Mouse (Mus musculus): ENCODE measurements around the gene Lpin2. TPM values are rescaled to one million over a fixed set of nuclear protein-coding genes. Genes with fewer than 3 reads are reported as not detected.
A peak's percentile ranks its signal among the peaks of the same experiment; 100 is the strongest.

Gene Lpin2
- polyA plus RNA-seq, 1 experiment from 2014 or later = 48.0 TPM

DNA sequence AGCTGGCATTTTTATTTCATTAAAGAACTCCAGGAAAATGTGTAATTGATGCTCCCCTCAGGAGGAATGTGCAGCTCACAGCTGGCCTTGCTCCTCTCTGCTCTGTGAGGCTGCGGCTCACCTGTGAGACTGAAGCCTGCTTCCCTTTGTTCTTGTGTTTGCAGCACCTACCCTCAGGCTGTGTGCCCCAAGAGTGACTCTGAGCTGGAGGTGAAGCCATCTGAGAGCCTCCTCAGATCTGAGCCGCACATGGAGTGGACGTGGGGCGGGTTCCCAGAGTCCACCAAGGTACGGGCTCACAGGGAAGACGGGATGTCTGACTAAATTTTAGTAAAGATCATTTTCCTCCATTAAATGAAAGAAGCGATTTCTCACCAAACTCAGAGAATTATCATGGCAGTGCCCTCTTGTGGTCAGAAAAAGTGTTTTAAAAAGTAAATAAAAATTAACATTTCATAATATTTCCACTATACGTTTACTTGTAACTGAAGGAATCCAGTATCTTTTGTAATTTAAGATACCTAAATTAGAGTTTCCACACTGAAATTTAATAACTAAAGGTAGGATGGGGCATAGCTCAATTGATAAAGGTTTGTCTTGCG is 47.8 kb downstream of the Lpin2 start:
- no peaks in the 10 kb centered on the region for H3K27me3 ChIP-seq (ENCODE audit: poor library complexity, severe bottlenecking)
- no peak overlapping the region for H3K27ac ChIP-seq
- 77% methylated on average over 9 of the region's 9 CpGs for WGBS
- DNase-seq (ENCODE audit: extremely low spot score, low spot score) = no peak
- no peaks in the 10 kb centered on the region for H3K9me3 ChIP-seq
- H3K36me3 ChIP-seq (replicated peaks) = peaks cover 69% of the 10 kb centered on the region
- H3K4me1 ChIP-seq = no peaks in the 10 kb centered on the region
- H3K4me3 ChIP-seq = no peak overlapping the region

DNA sequence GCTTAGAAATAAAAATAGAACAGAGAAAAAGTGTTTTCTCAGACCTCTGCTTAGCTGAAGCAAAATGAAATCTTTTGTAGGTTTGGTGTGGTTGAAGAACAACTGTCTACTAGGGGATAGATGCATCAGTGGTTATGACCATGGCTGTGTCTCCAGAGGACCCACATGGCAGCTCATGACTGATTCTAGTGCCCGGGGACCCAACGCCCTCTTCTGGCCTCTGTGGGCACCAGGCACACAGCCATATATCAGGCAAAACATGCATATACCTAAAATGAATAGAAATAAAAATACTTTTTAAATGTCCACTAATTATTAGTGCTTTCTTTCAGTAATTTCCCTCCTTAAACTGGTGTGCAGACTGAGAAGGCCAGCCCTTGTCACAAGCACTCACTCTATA is 49.6 kb downstream of the Lpin2 start:
- Histone ChIP-seq H3K9me3 (no peaks in the 10 kb centered on the region), H3K27ac (no peak overlapping the region), H3K4me1 (no peaks in the 10 kb centered on the region), H3K4me3 (no peak overlapping the region), H3K36me3 (replicated peaks) (peaks cover 82% of the 10 kb centered on the region), H3K27me3 (ENCODE audit: poor library complexity, severe bottlenecking) (no peaks in the 10 kb centered on the region)
- DNase-seq (ENCODE audit: extremely low spot score, low spot score) = no peak
- WGBS = 91% methylated on average over 2 of the region's 2 CpGs

DNA sequence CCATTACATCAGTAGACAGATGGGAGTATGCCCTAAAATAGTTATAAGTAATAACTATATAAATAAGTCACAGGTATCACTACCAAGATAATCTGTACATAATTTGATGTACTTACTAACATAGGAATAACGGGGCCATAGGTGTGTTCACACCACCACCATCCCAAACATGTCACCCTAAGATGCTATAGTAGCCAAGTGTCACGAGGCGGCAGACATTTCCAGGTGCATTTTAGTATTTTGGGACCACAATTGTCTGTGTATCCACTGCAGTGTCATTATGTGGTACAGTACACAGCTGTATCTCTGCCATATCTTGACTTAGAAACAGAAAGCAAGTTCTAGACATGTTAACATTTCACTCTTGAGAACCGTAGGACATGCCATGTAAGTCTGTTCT is 50.9 kb downstream of the Lpin2 start:
- Histone ChIP-seq H3K27me3 (ENCODE audit: poor library complexity, severe bottlenecking) (no peaks in the 10 kb centered on the region), H3K9me3 (no peaks in the 10 kb centered on the region), H3K27ac (no peak overlapping the region), H3K36me3 (replicated peaks) (peaks cover 86% of the 10 kb centered on the region), H3K4me1 (no peaks in the 10 kb centered on the region), H3K4me3 (no peak overlapping the region)
- DNase-seq (ENCODE audit: extremely low spot score, low spot score) = no peak
- WGBS = 95% methylated on average over 4 of the region's 4 CpGs

DNA sequence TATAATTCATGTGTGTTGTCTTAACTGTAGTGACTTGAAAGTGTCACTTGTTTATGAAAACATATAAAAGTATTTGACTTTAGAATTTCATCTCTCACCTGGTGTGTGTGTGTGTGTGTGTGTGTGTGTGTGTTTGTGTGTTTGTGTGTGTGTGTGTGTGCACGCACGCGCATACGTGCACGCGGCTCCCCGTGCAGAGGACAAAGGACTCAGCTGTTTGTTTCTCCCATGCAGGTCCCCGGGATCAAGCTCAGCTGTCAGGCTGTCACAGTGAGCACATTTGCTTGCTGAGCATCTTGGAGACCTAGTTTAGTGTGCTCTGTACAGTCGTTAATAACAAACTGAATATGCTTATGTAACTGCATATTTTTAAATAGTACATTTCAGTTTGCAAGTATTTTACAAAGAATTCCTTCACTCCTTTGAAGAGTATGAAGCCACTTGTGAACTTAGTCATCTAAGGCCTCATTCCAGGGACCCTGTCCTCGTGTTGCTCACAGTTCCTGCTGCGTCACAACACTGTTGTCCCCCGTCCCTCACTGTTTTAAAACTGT is 51.8 kb downstream of the Lpin2 start:
- peaks cover 93% of the 10 kb centered on the region for H3K36me3 ChIP-seq (replicated peaks)
- no peaks in the 10 kb centered on the region for H3K4me1 ChIP-seq
- H3K27me3 ChIP-seq (ENCODE audit: poor library complexity, severe bottlenecking) = no peaks in the 10 kb centered on the region
- no peak overlapping the region for H3K4me3 ChIP-seq
- H3K9me3 ChIP-seq = no peaks in the 10 kb centered on the region
- H3K27ac ChIP-seq = no peak overlapping the region
- no peak for DNase-seq (ENCODE audit: extremely low spot score, low spot score)
- WGBS = 95% methylated on average over 12 of the region's 12 CpGs

DNA sequence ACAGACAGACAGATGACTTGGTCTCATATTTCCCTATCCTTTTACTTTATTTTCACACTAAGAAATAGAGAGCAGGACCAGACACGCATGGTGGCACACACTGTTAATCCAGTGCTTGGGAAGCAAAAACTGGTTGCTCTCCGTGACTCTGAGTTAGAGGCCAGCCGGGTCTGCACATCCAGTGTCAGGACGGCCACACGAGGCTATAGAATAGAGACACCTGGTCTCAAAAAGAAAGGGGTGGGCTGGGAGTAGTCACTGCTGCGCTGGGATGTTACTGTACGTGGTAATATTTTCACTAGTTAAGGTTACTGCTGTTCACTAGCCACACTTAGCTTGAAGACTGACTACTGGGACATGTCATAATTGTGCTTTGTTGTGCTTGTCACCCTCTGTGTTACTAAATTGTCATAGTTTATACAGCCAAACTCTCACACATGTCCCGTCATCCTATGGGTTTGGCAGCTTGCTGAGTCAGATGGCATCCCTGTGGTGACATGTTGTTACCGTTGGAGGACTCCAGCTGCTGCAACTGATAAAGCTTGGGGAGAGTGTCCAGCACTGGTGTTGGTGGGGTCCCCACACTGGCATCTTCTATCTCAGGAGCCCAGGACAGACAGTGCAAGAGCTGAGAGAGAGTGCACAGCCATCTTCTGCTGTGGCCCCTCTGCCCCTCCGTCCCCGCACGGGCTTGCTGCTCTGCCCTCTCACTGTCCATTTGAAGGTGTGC is 53.0 kb downstream of the Lpin2 start:
- H3K27ac ChIP-seq = 0 out of 2 replicates have a peak overlapping the region, but pooled peaks have one; percentile 16
- peaks cover 90% of the 10 kb centered on the region for H3K36me3 ChIP-seq (replicated peaks)
- no peak for DNase-seq (ENCODE audit: extremely low spot score, low spot score)
- WGBS = 87% methylated on average over 12 of the region's 12 CpGs
- H3K4me3 ChIP-seq = no peak overlapping the region
- no peaks in the 10 kb centered on the region for H3K4me1 ChIP-seq
- no peaks in the 10 kb centered on the region for H3K9me3 ChIP-seq
- H3K27me3 ChIP-seq (ENCODE audit: poor library complexity, severe bottlenecking) = no peaks in the 10 kb centered on the region

DNA sequence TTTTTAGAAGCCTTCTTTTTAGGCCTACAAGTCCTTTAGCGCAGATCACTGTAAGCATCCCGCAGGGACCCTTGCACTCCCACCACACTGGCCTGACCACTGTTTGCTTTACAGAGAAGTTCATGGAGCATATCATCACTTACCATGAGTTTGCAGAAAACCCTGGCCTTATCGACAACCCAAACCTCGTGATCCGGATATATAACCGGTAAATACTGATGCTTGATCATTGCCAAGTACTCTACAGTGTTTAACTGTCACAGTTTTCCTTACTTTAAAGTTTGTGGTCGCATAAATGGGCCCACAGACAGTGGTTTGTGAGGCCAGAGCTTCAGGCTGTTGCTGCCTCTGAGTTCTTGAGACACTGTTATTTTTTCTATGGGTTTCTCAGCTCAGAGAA is 56.1 kb downstream of the Lpin2 start:
- H3K4me1 ChIP-seq = no peaks in the 10 kb centered on the region
- no peak overlapping the region for H3K4me3 ChIP-seq
- no peaks in the 10 kb centered on the region for H3K9me3 ChIP-seq
- no peak for DNase-seq (ENCODE audit: extremely low spot score, low spot score)
- 94% methylated on average over 7 of the region's 7 CpGs for WGBS
- H3K27me3 ChIP-seq (ENCODE audit: poor library complexity, severe bottlenecking) = no peaks in the 10 kb centered on the region
- no peak overlapping the region for H3K27ac ChIP-seq
- H3K36me3 ChIP-seq (replicated peaks) = peaks cover 94% of the 10 kb centered on the region

DNA sequence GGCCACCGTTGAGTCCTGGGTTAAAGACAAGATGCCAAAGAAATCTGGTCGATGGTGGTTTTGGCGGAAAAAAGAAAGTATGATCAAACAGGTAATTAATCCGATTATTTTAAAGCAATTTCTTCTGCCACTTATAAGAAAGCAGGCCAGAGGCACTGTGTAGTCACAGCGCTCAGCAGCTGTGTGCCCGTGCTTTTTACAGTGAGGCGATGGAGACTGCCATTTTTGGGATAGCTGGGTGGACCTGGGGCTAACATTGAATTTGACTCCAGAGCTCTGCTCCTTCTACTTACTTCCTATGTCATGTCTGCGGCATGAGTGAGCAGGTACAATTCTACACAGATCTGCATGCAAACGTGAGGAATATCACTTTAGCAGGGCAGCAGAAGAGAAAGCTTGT is 58.5 kb downstream of the Lpin2 start:
- no peak overlapping the region for H3K4me3 ChIP-seq
- 94% methylated on average over 9 of the region's 9 CpGs for WGBS
- no peak for DNase-seq (ENCODE audit: extremely low spot score, low spot score)
- H3K27me3 ChIP-seq (ENCODE audit: poor library complexity, severe bottlenecking) = no peaks in the 10 kb centered on the region
- no peak overlapping the region for H3K27ac ChIP-seq
- H3K9me3 ChIP-seq = no peaks in the 10 kb centered on the region
- no peaks in the 10 kb centered on the region for H3K4me1 ChIP-seq
- H3K36me3 ChIP-seq (replicated peaks) = peaks cover 96% of the 10 kb centered on the region

DNA sequence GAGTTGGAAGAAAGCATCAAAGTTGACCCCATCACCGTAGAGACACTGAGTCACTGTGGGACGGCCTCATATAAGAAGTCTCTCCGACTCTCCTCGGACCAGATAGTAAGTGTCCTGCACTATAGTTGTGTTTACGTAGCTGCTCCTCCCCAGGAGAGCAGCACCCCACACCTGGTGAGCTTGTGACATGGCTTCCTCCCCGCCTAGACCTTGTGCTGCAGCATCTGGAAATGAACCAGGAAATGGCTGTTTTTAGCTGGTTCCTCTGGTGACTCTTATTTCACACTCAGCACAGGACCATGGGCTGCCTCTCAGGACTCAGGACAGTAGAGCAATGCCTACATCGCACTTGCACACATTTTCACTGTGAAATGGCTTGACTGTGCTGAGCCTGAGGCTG is 60.3 kb downstream of the Lpin2 start:
- WGBS = 95% methylated on average over 7 of the region's 7 CpGs
- no peak overlapping the region for H3K27ac ChIP-seq
- no peaks in the 10 kb centered on the region for H3K9me3 ChIP-seq
- H3K27me3 ChIP-seq (ENCODE audit: poor library complexity, severe bottlenecking) = no peaks in the 10 kb centered on the region
- DNase-seq (ENCODE audit: extremely low spot score, low spot score) = no peak
- H3K36me3 ChIP-seq (replicated peaks) = peaks cover 96% of the 10 kb centered on the region
- no peak overlapping the region for H3K4me3 ChIP-seq
- H3K4me1 ChIP-seq = no peaks in the 10 kb centered on the region

DNA sequence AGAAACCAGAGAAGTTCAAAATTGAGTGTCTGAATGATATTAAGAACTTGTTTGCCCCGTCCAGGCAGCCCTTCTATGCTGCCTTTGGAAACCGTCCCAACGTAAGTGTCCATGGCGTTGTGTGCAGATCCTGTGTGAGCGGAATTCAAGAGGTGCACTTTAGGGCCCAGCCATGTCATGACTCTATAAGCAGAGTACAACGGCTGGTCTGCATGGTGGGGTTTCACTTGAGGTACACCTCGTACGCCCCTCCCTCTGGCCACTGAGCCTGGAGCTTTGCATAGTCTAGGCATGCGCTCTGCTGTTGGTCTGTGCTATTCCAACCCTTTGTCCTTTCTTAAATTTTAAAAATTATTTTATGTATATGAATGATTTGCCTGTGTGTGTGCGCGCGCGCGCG is 62.8 kb downstream of the Lpin2 start:
- H3K36me3 ChIP-seq (replicated peaks) = peaks cover 99% of the 10 kb centered on the region
- DNase-seq (ENCODE audit: extremely low spot score, low spot score) = no peak
- no peak overlapping the region for H3K27ac ChIP-seq
- WGBS = 97% methylated on average over 15 of the region's 15 CpGs
- H3K4me1 ChIP-seq = no peaks in the 10 kb centered on the region
- no peaks in the 10 kb centered on the region for H3K9me3 ChIP-seq
- H3K4me3 ChIP-seq = no peak overlapping the region
- H3K27me3 ChIP-seq (ENCODE audit: poor library complexity, severe bottlenecking) = no peaks in the 10 kb centered on the region

DNA sequence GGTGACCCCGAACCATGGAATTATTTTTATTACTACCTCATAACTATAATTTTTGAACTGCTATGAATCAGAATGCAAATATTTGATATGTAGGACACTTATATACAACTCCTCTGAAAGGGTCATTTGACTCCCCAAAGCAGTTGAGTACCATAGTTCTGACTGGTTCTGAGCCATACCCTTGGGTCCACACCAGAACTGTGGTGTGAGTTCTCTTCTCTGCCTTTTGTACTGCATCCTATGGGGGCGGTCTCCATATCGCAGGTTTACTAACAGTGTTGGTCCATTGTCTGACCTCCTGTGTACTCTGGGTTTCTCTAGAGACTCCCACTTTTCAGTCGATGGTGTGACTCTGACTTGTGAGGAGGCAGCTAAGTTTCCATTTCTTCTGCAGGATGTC is 63.7 kb downstream of the Lpin2 start:
- Histone ChIP-seq H3K27ac (no peak overlapping the region), H3K4me3 (no peak overlapping the region), H3K27me3 (ENCODE audit: poor library complexity, severe bottlenecking) (no peaks in the 10 kb centered on the region), H3K36me3 (replicated peaks) (peaks cover 100% of the 10 kb centered on the region), H3K4me1 (no peaks in the 10 kb centered on the region; the same call in 1 of the 2 replicates), H3K9me3 (no peaks in the 10 kb centered on the region)
- WGBS = 93% methylated on average over 4 of the region's 4 CpGs
- no peak for DNase-seq (ENCODE audit: extremely low spot score, low spot score)

DNA sequence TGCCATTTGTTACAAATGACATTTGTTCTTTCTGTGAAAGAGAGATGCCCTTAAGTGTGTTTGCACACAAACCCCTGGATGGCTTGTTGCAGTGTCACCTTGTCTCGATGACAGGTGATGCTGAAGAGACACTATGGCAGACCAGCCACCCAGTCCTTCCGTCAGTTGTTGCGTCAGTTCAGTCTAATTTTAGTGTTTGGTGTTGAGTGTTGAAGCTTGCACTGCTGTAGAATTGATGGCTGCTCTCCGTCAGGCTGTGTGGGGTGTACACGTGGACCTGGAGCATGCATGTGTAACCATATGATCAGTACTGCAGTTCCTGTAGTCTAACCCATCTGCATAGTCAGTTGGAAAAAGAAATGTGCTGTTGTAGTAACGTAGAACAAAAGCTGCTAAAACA is 66.6 kb downstream of the Lpin2 start:
- no peak overlapping the region for H3K4me3 ChIP-seq
- no peaks in the 10 kb centered on the region for H3K9me3 ChIP-seq
- DNase-seq (ENCODE audit: extremely low spot score, low spot score) = no peak
- peaks cover 98% of the 10 kb centered on the region for H3K36me3 ChIP-seq (replicated peaks)
- no peak overlapping the region for H3K27ac ChIP-seq
- H3K4me1 ChIP-seq = peaks cover 13% of the 10 kb centered on the region
- whole genome bisulfite sequencing = 87% methylated on average over 6 of the region's 6 CpGs
- no peaks in the 10 kb centered on the region for H3K27me3 ChIP-seq (ENCODE audit: poor library complexity, severe bottlenecking)

DNA sequence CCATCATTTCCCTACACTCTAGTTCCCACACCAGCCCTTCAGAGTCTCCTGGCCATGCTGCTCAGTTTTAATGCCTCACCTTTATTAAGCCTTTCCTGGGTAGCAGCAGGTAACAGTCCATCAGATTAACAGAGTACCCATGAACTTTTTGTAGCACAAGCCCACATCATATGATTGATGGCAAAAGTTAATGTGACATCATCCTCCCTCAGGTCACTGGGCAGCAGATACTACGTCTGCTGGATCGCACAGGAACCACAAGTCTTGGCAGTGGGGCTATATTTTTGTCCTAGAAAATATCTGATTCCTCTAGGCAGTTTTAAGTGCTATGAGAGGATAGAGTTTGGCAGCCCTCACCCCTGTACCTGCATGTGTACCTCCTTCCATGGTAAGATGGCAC is 67.7 kb downstream of the Lpin2 start:
- Histone ChIP-seq H3K36me3 (replicated peaks) (peaks cover 94% of the 10 kb centered on the region), H3K27me3 (ENCODE audit: poor library complexity, severe bottlenecking) (no peaks in the 10 kb centered on the region), H3K4me1 (peaks cover 13% of the 10 kb centered on the region), H3K4me3 (no peak overlapping the region), H3K27ac (no peak overlapping the region), H3K9me3 (no peaks in the 10 kb centered on the region)
- DNase-seq (ENCODE audit: extremely low spot score, low spot score) = no peak
- WGBS = 92% methylated on average over 2 of the region's 2 CpGs

DNA sequence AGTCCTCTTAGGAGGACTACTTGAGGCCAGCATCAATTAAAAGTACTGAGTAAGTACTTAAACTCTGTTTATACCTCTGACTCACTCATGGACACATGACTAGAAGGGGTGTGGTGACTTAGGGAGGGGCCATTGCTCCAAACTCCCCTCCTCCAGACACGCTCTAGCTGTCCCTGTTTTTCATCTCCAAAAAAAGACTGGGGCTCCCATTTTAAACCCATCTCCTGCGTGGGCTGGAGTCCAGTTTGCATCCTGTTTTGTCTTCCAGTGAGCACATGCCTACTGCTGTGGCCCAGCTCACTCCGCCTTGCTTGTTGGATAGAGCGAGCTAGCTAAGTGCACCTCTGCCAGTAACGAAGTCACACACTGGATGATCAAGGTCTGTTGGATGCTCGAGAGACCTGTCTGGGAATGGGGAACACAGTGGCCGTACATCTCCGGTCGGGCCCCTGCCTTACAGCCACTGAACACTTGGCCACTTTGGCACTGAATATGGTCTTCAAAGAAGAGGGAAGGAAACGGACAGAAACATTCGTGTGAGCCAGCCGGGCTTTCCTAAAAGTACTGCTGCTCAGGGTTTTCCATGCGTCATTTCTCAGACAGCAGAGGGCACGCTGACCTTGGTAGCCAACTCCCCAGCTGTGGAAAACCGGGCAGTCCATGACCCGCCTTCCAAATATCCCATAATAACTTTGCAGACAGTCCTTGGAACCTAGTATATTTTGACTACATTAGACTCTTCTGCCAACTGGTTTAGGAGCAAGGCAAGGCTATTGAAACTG is 68.7 kb downstream of the Lpin2 start:
- Histone ChIP-seq H3K36me3 (replicated peaks) (peaks cover 92% of the 10 kb centered on the region), H3K4me3 (no peak overlapping the region), H3K4me1 (peaks cover 13% of the 10 kb centered on the region), H3K27ac (0 out of 2 replicates have a peak overlapping the region, but pooled peaks have one; percentile 15), H3K27me3 (ENCODE audit: poor library complexity, severe bottlenecking) (no peaks in the 10 kb centered on the region), H3K9me3 (no peaks in the 10 kb centered on the region)
- DNase-seq (ENCODE audit: extremely low spot score, low spot score) = no peak
- WGBS = 89% methylated on average over 16 of the region's 16 CpGs

Measured in forebrain, embryonic 10.5 days (tissue).